Mouse (Mus musculus) kidney, adult 2 months (tissue): ENCODE measurements at regions not wholly inside any gene's neighbourhood (a gene's known extent, or its start where the extent isn't known, plus 50 kb on each side); places are given as distances from the start of the nearest gene placed in this dataset.

ENCODE experiments used
- DNase-seq: peaks from one replicate; pipeline ENCODE4 v3.0.0; 2021
- H3K27ac ChIP-seq: fragments of 200-500 bp; 2 replicates; pipeline ENCODE4 v1.5.1; 2012; ENCODE audit warnings: low read depth, low read length, control low read depth, inconsistent platforms; ENCODE audit not compliant: insufficient read depth
- H3K27me3 ChIP-seq: fragments of 200-500 bp; replicated peaks from 2 replicates; pipeline ENCODE4 v1.6.1; 2012; ENCODE audit warnings: mild to moderate bottlenecking, moderate library complexity, low read length, inconsistent platforms; ENCODE audit not compliant: control insufficient read depth, insufficient read depth
- H3K36me3 ChIP-seq: fragments of 200-500 bp; 2 replicates; pipeline ENCODE4 v1.6.1; 2012; ENCODE audit warnings: mild to moderate bottlenecking, moderate library complexity, low read length, inconsistent platforms; ENCODE audit not compliant: control insufficient read depth, insufficient read depth
- H3K4me1 ChIP-seq: fragments of 200-500 bp; 2 replicates; pipeline ENCODE4 v1.6.1; 2011; ENCODE audit warnings: low read length; ENCODE audit not compliant: control insufficient read depth, insufficient read depth
- H3K4me3 ChIP-seq: fragments of 200-500 bp; 2 replicates; pipeline ENCODE4 v1.5.1; 2011; ENCODE audit warnings: mild to moderate bottlenecking, low read depth, low read length, control low read depth; ENCODE audit not compliant: insufficient read depth
- CTCF ChIP-seq: fragments of 200-500 bp; conservative IDR thresholded peaks from 2 replicates; pipeline ENCODE4 v1.5.1; 2011; ENCODE audit warnings: low read depth, mild to moderate bottlenecking, control low read depth, low read length, moderate library complexity, mixed read lengths; ENCODE audit not compliant: insufficient read depth, insufficient read length
- POLR2A ChIP-seq: fragments of 200-500 bp; IDR thresholded peaks from one replicate; pipeline ENCODE4 v1.6.1; 2011; ENCODE audit warnings: low read depth, low read length, control low read depth
- WGBS: fragments of 180-500 bp; shearing (Covaris S2); methylation state at CpG from one replicate; pipeline ENCODE4 v1.1.7; 2018; 5-methylcytosine and 5-hydroxymethylcytosine counted together

DNA sequence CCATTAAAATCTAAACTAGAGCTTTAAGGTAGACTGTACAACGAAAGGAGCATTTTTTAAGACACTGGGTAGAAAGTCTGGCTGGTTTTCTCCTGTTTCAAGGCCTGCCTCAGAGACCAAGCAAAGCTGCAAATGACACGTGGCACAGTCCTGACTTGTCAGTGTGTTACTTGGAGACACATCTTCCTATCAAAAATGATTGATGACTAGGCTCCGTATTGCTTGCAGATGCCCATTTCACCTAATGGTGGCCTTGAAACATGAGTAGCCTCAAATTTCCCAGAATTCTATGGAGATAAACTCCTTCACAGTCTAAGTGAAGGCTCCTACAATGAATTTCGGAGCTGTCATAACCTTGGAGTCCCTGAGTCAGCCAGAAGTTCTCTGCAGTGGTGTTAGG lies 62.0 kb upstream of the Nxpe4 start:
- Histone ChIP-seq H3K27ac (no peak overlapping the region), H3K4me3 (no peak overlapping the region), H3K36me3 (no peaks in the 10 kb centered on the region), H3K4me1 (no peaks in the 10 kb centered on the region), H3K27me3 (no peaks in the 10 kb centered on the region)
- WGBS = 48% methylated on average over 4 of the region's 4 CpGs
- TF ChIP-seq CTCF (no peak), POLR2A (no peak)
- no peak for DNase-seq

DNA sequence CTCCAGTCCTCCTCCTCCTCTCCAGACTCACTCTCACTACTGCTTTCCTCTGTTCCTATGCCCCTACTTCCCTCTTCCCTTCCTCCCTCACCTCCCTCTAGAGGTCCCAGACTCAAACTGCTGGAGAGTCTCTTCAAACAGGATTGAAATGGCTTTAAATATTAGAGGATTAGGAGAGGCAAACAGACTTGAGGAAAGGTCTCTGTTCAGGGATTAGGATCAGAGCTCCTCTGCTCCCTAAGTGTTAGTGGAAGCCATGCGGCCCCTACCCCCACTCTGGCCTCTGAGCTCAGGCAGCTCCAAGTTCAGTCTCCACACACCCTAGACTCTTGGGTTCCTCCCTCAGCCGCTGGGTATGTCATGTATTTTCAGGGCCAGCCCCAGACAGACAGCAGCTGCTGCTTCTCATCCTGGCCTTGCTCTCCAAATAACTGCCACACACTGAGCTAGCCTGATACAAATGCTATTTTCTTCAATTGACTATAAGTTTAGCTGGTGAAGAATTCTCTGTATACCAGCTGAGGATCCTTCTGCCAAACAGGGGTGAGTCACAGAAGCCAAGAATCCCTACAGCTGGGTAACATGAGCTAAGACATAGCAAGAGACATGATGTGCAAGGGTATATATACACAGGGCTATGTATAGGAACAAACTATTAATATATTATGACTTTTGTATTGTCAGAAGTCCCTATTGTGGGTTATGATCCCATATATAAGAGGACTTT lies 55.2 kb upstream of the Nxpe4 start:
- no peaks in the 10 kb centered on the region for H3K36me3 ChIP-seq
- H3K27ac ChIP-seq = no peak overlapping the region
- no peaks in the 10 kb centered on the region for H3K27me3 ChIP-seq
- TF ChIP-seq CTCF = no peak
- no peak for TF ChIP-seq POLR2A
- no peak overlapping the region for H3K4me3 ChIP-seq
- DNase-seq = no peak
- 36% methylated on average over 2 of the region's 2 CpGs for WGBS
- no peaks in the 10 kb centered on the region for H3K4me1 ChIP-seq

DNA sequence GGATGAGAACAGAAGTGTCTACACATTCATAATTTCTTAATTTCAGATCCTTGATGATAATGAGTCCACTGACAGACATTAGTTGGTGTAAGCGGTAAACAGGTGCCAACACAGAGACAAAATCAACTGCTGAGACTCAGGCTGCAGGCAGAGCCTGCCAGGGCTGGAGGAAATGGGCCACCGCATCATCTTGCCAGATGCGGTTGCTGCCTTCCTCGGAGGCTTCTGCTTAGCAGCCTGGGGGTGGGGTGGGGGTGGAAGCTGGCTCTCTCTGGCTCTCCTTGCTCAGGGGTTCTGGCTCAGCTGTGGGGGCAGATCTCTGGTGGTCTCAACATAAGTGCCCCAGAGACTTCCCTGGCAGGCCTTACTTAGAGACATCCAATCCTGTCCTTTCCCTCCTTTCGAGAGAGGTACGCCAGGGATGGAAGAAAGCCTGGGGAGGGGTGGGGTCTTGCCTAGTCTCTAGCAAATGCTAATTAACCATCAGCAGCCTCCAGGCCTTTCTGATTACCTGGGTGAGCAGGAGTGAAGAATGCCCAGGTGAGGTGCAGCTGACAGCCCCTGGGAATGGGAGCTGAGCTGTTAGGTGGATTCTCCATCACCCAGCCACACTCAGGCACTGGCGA lies 52.7 kb upstream of the Nxpe4 start:
- no peaks in the 10 kb centered on the region for H3K36me3 ChIP-seq
- no peaks in the 10 kb centered on the region for H3K4me1 ChIP-seq
- no peak for DNase-seq
- WGBS = 70% methylated on average over 7 of the region's 7 CpGs
- H3K27ac ChIP-seq = no peak overlapping the region
- no peaks in the 10 kb centered on the region for H3K27me3 ChIP-seq
- H3K4me3 ChIP-seq = no peak overlapping the region
- TF ChIP-seq POLR2A = no peak
- no peak for TF ChIP-seq CTCF

- no peak for TF ChIP-seq CTCF
- no peak for TF ChIP-seq POLR2A
- Histone ChIP-seq H3K27me3 (no peaks in the 10 kb centered on the region), H3K36me3 (no peaks in the 10 kb centered on the region), H3K4me3 (no peak overlapping the region), H3K4me1 (no peaks in the 10 kb centered on the region), H3K27ac (no peak overlapping the region)
- 24% methylated on average over 8 of the region's 8 CpGs for WGBS
- no peak for DNase-seq
These were observed 50.4 kb upstream of the Nxpe4 start for GRCm38 (mm10) chr9:48111316-48111890.
